Mouse (Mus musculus) CD8-positive naive resting alpha-beta T cell, adult 2 months (primary cell): ENCODE measurements around the gene Haus7.
A peak's percentile ranks its signal among the peaks of the same experiment; 100 is the strongest.
"Not testable (repeated sequence)": the region's sequence is repeated elsewhere in the genome, so short reads cannot be mapped to it uniquely, and the experiment has no call there.

ENCODE experiments used
- DNase-seq, 2 experiments: peaks; one replicate each; pipeline ENCODE4 v3.0.0; 2022; ENCODE audit warnings: low read depth in 2 of 2, low spot score in 2 of 2

Haus7 gene

DNA sequence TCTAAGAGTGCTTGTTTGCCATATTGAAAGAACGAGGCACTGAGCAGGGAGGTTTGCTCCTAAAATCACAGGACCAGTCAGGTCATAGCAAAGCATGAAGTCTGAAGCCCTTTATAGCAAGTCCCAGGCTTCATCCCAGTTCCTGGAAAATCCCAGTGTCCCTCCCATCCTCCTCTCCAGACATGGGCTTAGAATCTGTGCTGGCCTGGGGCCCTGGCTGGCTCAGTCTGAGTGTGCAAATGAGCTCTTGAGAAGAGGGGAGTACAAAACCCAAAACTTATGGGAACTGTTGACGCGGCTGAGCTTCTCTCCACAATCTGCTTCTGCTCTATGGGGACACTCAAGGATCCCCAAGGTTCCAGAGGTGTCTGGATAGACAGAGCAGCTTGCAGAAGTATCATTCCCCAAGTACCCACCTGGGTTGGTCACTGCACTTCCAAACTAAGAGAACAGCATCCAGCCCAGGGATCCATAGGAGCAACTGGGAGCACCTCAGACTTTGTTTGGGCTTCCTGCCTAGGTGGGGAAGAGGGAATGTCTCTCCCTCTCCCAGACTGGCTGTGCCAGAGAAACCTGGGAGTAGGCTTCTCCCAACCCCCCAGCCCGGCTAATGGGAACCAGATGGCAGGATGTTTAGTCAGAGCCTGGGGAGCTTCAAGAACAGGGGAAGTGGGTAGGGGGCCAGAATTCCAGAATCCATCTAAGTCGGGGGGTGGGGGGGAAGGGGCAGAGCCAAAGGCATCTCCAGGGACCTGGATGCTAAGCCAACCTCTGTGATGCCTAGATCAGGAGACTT, 8.8 kb upstream of the Haus7 start:
- DNase-seq = no peak

DNA sequence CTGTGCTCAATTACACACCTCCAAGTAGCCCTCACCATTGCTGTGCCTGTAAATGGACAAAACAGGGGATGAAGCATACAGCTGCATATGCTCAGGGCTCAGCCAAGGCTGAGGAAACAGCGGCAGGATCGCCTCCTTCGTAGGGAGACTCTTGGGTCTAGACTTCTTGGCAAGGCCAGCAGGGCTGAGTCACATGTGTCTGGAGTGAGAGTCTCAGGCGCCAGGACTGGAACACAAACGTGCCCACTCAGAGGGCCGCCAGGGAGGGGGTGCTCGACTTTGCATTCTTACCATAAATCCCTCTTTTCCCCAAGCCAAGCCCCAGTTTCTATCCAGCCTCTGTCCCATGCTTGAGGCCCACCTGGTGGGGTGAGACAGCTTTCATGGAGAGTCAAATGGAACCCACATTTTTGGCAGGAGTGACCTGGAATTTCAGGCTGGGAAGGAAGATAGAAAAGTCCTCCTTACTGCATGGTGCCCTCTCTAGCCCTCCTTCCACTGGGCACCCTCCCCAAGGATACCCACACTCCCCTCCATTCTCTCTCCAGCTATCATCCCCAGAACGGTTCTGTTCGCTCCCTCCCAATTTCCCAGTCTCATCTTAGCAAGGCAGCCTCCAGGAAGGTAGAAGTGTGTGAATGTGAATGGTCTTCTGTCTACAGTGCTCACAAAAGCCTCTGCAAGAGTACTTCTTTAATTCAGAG, 6.8 kb upstream of the Haus7 start:
- DNase-seq = no peak

DNA sequence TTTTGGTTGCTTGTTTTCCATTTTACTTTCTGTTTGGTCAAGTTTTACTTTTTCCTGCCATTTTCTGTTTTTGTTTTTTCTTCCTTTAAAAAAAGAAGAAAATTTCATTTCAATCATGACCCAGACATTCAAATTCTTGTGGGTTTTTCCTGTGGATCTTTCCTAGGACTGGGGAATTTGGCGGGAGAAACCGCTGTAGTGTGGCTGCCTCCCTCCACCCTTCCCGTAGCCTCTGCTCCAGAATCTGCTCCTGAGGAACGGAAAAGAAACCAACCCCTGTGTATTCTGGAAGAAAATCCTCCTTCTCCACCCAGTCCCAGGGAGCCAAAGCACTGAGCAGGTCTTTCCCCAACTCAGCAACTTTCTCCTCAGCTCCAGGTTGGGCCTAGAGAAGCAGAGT, 1.9 kb upstream of the Haus7 start:
- DNase-seq = no peak

DNA sequence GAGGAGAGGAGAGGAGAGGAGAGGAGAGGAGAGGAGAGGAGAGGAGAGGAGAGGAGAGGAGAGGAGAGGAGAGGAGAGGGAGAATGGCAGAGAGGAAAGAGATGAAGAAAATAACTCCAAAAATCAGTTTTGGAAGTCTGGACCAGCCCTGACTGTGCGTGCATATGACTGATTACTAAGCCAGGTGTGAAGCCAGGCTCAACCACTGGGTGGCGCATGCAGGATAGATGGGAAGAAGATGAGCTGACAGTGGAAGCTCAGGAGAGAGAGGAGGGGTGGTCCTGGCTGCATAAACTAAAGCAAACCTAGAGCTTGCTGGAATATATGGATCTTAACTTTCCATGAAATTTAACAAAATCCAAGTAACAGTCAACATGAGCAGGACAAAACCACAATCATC, 6.9 kb downstream of the Haus7 start:
- peak; percentile 17 to 55 for DNase-seq

GRCm38 (mm10) chrX:73441428-73441827, 17.4 kb downstream of the Haus7 start:
- no peak for DNase-seq

DNA sequence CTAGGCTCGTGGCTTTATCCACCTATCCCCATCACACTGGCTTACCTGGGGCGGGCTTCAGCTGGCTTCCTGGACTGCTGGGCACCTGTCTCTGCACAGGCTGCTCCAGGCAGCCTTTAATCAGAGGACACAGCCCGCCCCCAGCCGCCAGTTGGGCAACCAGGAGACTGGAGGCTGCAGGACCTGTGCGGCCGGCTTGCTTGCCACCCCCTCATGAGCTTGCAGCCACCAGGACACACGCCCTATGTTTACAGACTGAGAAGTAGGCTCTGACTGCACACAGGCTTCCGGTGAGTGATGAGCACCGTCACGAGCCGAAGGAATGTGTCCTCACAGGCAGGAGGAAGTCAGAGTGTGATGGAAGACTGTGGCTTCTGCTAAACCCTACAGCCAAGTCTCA, 23.6 kb downstream of the Haus7 start, which contains the start of gene Trex2:
Gene Trex2, minus strand, starts transcription at position 93 of the 400 bp plus-strand sequence.
- DNase-seq = no peak

GRCm38 (mm10) chrX:73432850-73433249, 26.0 kb downstream of the Haus7 start:
- no peak for DNase-seq

GRCm38 (mm10) chrX:73430036-73430435, 28.8 kb downstream of the Haus7 start:
- DNase-seq = no peak

- no peak for DNase-seq
These were observed 46.1 kb downstream of the Haus7 start for GRCm38 (mm10) chrX:73412767-73413166.

DNA sequence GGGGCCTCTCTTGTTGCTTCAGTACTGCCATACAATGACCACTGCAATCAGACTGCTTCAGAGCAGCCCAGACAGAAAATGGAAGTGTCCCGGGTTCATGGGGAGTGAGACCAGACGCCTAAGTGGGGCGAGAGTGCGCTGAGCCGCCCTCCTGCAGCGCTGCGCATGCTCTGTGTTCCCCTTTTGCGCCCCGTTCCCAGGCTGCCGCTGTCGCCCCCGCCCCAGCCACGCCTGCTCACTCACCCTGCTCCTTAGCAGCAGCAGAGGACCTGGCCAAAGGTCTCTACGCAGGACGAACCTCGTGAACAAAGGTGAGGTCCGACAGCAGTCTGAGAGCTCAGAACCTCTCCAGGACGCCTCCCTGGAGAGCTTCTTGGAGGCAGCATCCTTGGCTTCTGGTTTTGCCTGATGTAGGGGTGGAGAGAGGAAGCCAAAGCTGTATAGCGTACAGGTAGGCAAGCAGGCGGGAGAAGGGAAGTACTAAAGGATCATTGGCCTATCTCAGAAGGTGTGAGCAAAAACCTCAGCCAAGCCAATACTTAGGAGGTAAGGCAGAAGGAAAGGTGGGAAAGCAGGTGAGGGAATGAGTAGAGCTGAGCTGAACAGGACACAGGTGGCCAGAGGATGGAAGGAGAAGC, 47.8 kb downstream of the Haus7 start, which contains the start of gene Zfp92:
Gene Zfp92, plus strand, starts transcription at position 217 of the 638 bp plus-strand sequence.
- DNase-seq = no peak

DNA sequence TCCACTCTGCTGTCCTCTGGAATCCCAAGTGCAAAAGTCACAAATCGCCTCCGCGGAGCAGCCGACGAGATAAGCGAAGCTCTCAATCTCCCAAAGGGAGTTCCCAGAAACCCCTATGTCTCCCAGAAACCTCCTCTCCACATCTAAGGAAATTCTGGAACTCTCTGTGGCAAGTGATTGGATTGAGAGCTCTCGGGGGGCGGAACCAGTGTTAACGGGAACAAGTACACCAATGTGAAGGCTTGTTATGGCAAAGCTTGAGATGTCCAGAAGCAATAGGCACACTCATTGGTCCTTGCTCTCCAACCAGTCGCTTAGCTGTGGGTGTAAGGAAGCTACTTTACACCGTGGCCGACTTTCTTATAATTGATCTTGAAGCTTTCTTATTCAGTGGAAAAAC, 57.2 kb downstream of the Haus7 start:
- DNase-seq = no peak

GRCm38 (mm10) chrX:73400951-73401350, 57.9 kb downstream of the Haus7 start:
- DNase-seq = no peak

GRCm38 (mm10) chrX:73398636-73399035, 60.2 kb downstream of the Haus7 start, which contains the start of gene Gm18336:
Gene Gm18336, minus strand, starts transcription at chrX:73398736.
- not testable (repeated sequence) for DNase-seq

- DNase-seq = no peak
These were observed 62.4 kb downstream of the Haus7 start for GRCm38 (mm10) chrX:73396446-73396845.

DNA sequence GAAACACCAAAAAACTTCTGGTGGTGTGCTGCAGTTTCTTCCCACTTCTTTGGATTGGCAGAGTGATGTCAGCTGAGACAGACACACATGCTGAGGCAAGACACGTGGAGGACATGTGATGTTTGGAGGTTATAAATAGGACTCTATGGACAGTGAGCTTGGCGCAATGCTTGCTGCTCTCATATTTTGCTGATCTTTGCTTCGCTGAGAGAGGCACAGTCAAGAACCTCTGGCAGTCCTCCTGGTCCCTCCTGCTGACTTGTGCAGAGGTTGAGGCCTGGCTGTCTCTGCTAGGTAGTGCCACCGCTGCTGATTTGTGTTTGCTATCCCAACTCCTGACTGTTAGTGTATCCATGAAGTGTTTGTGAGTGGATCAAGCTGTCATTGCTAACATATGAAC, 67.4 kb downstream of the Haus7 start:
- no peak for DNase-seq
